Mouse (Mus musculus): Measurements from ENCODE around the gene Cant1. TPM values are rescaled to one million over a fixed set of nuclear protein-coding genes. Genes with fewer than 3 reads are reported as not detected.

Cant1 gene
- polyA plus RNA-seq, 1 experiment from 2014 or later: 27.5 TPM

- Histone ChIP-seq H3K36me3 (ENCODE audit: control insufficient read depth, insufficient read depth, low read length) (peaks cover 28% of the 10 kb centered on the region), H3K9me3 (ENCODE audit: control insufficient read depth, low read length) (no peaks in the 10 kb centered on the region), H3K27me3 (ENCODE audit: control insufficient read depth, insufficient read depth, low read length) (no peaks in the 10 kb centered on the region), H3K4me3 (replicated peaks; ENCODE audit: low read depth, low read length) (no peak overlapping the region), H3K4me1 (ENCODE audit: control insufficient read depth, insufficient read depth, low read length) (peaks cover 16% of the 10 kb centered on the region), H3K9ac (replicated peaks; ENCODE audit: low read length) (no peak overlapping the region), H3K27ac (replicated peaks; ENCODE audit: low read depth, low read length) (no peak overlapping the region), H3K4me2 (ENCODE audit: low read length) (no peak overlapping the region)
- ATAC-seq (ENCODE audit: low FRiP score, low TSS enrichment) (no peak), DNase-seq (no peak)
- WGBS: 93% methylated on average over 6 of the region's 6 CpGs
Measured at GRCm38 (mm10) chr11:118415630-118416029, 3.3 kb downstream of the Cant1 start.

GRCm38 (mm10) chr11:118414270-118414669 is 4.6 kb downstream of the Cant1 start:
- Histone ChIP-seq H3K4me3 (replicated peaks; ENCODE audit: low read depth, low read length) (no peak overlapping the region), H3K9me3 (ENCODE audit: control insufficient read depth, low read length) (no peaks in the 10 kb centered on the region), H3K27ac (replicated peaks; ENCODE audit: low read depth, low read length) (no peak overlapping the region), H3K4me2 (ENCODE audit: low read length) (no peak overlapping the region), H3K4me1 (ENCODE audit: control insufficient read depth, insufficient read depth, low read length) (peaks cover 12% of the 10 kb centered on the region), H3K9ac (replicated peaks; ENCODE audit: low read length) (no peak overlapping the region), H3K27me3 (ENCODE audit: control insufficient read depth, insufficient read depth, low read length) (no peaks in the 10 kb centered on the region), H3K36me3 (ENCODE audit: control insufficient read depth, insufficient read depth, low read length) (peaks cover 40% of the 10 kb centered on the region)
- ATAC-seq (ENCODE audit: low FRiP score, low TSS enrichment): no peak
- WGBS: 96% methylated on average over 5 of the region's 5 CpGs
- DNase-seq: no peak

- no peaks in the 10 kb centered on the region for H3K27me3 ChIP-seq (ENCODE audit: control insufficient read depth, insufficient read depth, low read length)
- no peaks in the 10 kb centered on the region for H3K9me3 ChIP-seq (ENCODE audit: control insufficient read depth, low read length)
- H3K4me1 ChIP-seq (ENCODE audit: control insufficient read depth, insufficient read depth, low read length): peaks cover 8% of the 10 kb centered on the region
- ATAC-seq (ENCODE audit: low FRiP score, low TSS enrichment) (no peak), DNase-seq (no peak)
- WGBS: 92% methylated on average over 4 of the region's 4 CpGs
- no peak overlapping the region for H3K4me2 ChIP-seq (ENCODE audit: low read length)
- no peak overlapping the region for H3K9ac ChIP-seq (replicated peaks; ENCODE audit: low read length)
- no peak overlapping the region for H3K27ac ChIP-seq (replicated peaks; ENCODE audit: low read depth, low read length)
- peaks cover 52% of the 10 kb centered on the region for H3K36me3 ChIP-seq (ENCODE audit: control insufficient read depth, insufficient read depth, low read length)
- H3K4me3 ChIP-seq (replicated peaks; ENCODE audit: low read depth, low read length): no peak overlapping the region
Measured at GRCm38 (mm10) chr11:118413055-118413454, 5.8 kb downstream of the Cant1 start.

GRCm38 (mm10) chr11:118412601-118413000 is 6.3 kb downstream of the Cant1 start:
- DNase-seq (no peak), ATAC-seq (ENCODE audit: low FRiP score, low TSS enrichment) (no peak)
- H3K4me3 ChIP-seq (replicated peaks; ENCODE audit: low read depth, low read length): no peak overlapping the region
- no peaks in the 10 kb centered on the region for H3K9me3 ChIP-seq (ENCODE audit: control insufficient read depth, low read length)
- no peak overlapping the region for H3K9ac ChIP-seq (replicated peaks; ENCODE audit: low read length)
- 92% methylated on average over 2 of the region's 2 CpGs for WGBS
- peaks cover 4% of the 10 kb centered on the region for H3K4me1 ChIP-seq (ENCODE audit: control insufficient read depth, insufficient read depth, low read length)
- H3K27ac ChIP-seq (replicated peaks; ENCODE audit: low read depth, low read length): no peak overlapping the region
- peaks cover 56% of the 10 kb centered on the region for H3K36me3 ChIP-seq (ENCODE audit: control insufficient read depth, insufficient read depth, low read length)
- no peaks in the 10 kb centered on the region for H3K27me3 ChIP-seq (ENCODE audit: control insufficient read depth, insufficient read depth, low read length)
- H3K4me2 ChIP-seq (ENCODE audit: low read length): no peak overlapping the region

DNA sequence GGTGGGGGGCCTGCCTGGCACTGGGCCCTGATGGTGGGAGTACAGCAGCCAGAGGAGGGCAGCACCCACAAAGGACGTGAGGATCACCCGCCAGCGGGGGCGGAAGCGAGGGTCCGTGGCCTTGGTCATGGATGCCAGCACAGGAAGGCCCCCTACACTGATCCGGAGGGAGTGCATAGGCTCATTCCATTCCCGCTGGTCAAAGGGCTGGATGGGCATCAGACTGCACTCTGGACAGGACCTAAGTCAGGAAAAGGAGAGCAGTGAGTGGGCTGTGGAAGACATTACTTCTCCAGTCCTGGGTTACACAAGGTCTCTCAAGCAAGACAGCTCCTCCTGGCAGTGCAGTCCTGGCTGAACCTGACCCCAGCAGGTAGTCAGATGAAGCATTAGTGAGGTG is 7.6 kb downstream of the Cant1 start:
- DNase-seq (no peak), ATAC-seq (ENCODE audit: low FRiP score, low TSS enrichment) (no peak)
- Histone ChIP-seq H3K9ac (replicated peaks; ENCODE audit: low read length) (no peak overlapping the region), H3K9me3 (ENCODE audit: control insufficient read depth, low read length) (no peaks in the 10 kb centered on the region), H3K4me1 (ENCODE audit: control insufficient read depth, insufficient read depth, low read length) (no peaks in the 10 kb centered on the region), H3K4me2 (ENCODE audit: low read length) (no peak overlapping the region), H3K27ac (replicated peaks; ENCODE audit: low read depth, low read length) (no peak overlapping the region), H3K4me3 (replicated peaks; ENCODE audit: low read depth, low read length) (no peak overlapping the region), H3K27me3 (ENCODE audit: control insufficient read depth, insufficient read depth, low read length) (no peaks in the 10 kb centered on the region), H3K36me3 (ENCODE audit: control insufficient read depth, insufficient read depth, low read length) (peaks cover 69% of the 10 kb centered on the region)
- WGBS: 90% methylated on average over 8 of the region's 8 CpGs

- DNase-seq (no peak), ATAC-seq (ENCODE audit: low FRiP score, low TSS enrichment) (no peak)
- Histone ChIP-seq H3K4me3 (replicated peaks; ENCODE audit: low read depth, low read length) (no peak overlapping the region), H3K4me2 (ENCODE audit: low read length) (no peak overlapping the region), H3K27ac (replicated peaks; ENCODE audit: low read depth, low read length) (no peak overlapping the region), H3K27me3 (ENCODE audit: control insufficient read depth, insufficient read depth, low read length) (no peaks in the 10 kb centered on the region), H3K9me3 (ENCODE audit: control insufficient read depth, low read length) (no peaks in the 10 kb centered on the region), H3K9ac (replicated peaks; ENCODE audit: low read length) (no peak overlapping the region), H3K36me3 (ENCODE audit: control insufficient read depth, insufficient read depth, low read length) (peaks cover 74% of the 10 kb centered on the region), H3K4me1 (ENCODE audit: control insufficient read depth, insufficient read depth, low read length) (no peaks in the 10 kb centered on the region)
- WGBS: 92% methylated on average over 10 of the region's 10 CpGs
Measured at GRCm38 (mm10) chr11:118410479-118410878, 8.4 kb downstream of the Cant1 start.

GRCm38 (mm10) chr11:118410073-118410444 is 8.8 kb downstream of the Cant1 start:
- H3K9me3 ChIP-seq (ENCODE audit: control insufficient read depth, low read length): no peaks in the 10 kb centered on the region
- no peak overlapping the region for H3K4me2 ChIP-seq (ENCODE audit: low read length)
- WGBS: 95% methylated on average over 1 of the region's 1 CpGs
- DNase-seq: no peak
- no peaks in the 10 kb centered on the region for H3K27me3 ChIP-seq (ENCODE audit: control insufficient read depth, insufficient read depth, low read length)
- ATAC-seq (ENCODE audit: low FRiP score, low TSS enrichment): no peak
- no peak overlapping the region for H3K4me3 ChIP-seq (replicated peaks; ENCODE audit: low read depth, low read length)
- H3K27ac ChIP-seq (replicated peaks; ENCODE audit: low read depth, low read length): no peak overlapping the region
- no peak overlapping the region for H3K9ac ChIP-seq (replicated peaks; ENCODE audit: low read length)
- no peaks in the 10 kb centered on the region for H3K4me1 ChIP-seq (ENCODE audit: control insufficient read depth, insufficient read depth, low read length)
- peaks cover 71% of the 10 kb centered on the region for H3K36me3 ChIP-seq (ENCODE audit: control insufficient read depth, insufficient read depth, low read length)

DNA sequence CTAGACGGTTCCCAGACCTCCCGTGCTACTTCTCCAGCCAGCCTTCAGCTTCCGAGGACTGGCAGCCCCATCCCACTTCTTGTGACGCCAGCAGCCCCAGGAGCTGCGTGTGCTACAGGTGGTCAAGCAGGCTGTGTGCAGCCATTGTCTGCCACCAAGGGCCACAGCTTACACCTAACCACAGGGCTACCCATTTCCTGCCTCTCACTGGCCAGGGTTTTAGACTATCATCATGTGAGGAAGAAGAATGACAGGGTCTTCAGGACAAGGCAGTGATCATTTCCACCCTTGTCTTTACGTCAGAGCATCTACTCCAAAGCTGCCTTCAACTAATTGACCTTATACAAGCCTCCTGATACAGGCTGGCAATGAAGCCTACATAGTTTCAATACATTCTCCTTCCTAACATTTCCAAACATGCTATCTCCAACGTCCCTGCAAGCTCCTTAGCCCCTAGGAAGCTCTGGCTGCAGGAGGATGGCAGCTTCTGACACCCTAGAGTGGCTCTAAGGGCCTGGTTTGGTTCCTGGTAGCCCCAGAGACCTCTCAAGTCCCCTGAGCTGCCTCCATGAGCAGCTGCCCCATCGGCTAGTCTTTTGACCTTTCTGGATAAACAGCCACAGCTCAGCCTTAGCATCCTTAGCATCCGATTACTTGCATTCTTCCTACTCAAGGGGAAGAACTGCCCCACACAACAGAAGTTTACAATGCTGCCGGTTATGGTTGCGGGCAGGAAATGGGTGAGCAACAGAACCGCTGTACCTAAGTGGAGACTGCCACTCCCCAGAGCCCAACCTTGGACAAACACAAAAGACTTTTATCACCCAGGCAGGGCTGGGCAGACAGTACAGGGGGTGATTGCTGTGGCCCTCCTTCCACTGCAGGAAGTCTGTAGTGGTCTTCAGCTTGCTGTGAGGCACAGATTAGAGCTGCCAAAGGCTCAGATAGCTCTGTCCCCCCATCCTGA is 9.5 kb downstream of the Cant1 start:
- no peaks in the 10 kb centered on the region for H3K4me1 ChIP-seq (ENCODE audit: control insufficient read depth, insufficient read depth, low read length)
- H3K4me3 ChIP-seq (replicated peaks; ENCODE audit: low read depth, low read length): no peak overlapping the region
- WGBS: 90% methylated on average over 12 of the region's 12 CpGs
- ATAC-seq (ENCODE audit: low FRiP score, low TSS enrichment): no peak
- no peak for DNase-seq
- peaks cover 65% of the 10 kb centered on the region for H3K36me3 ChIP-seq (ENCODE audit: control insufficient read depth, insufficient read depth, low read length)
- no peak overlapping the region for H3K4me2 ChIP-seq (ENCODE audit: low read length)
- H3K9ac ChIP-seq (replicated peaks; ENCODE audit: low read length): no peak overlapping the region
- H3K27me3 ChIP-seq (ENCODE audit: control insufficient read depth, insufficient read depth, low read length): no peaks in the 10 kb centered on the region
- H3K27ac ChIP-seq (replicated peaks; ENCODE audit: low read depth, low read length): no peak overlapping the region
- H3K9me3 ChIP-seq (ENCODE audit: control insufficient read depth, low read length): no peaks in the 10 kb centered on the region
